Mouse (Mus musculus): ENCODE results near the gene Ap3s2. TPM values are rescaled to one million over a fixed set of nuclear protein-coding genes. Genes with fewer than 3 reads are reported as not detected.

Ap3s2 gene
- polyA plus RNA-seq, 1 experiment = 42.2 TPM

- TF ChIP-seq CTCF (IDR thresholded peaks at IDR 0.05; ENCODE audit: extremely low read depth, insufficient read depth, low read length) (no peak), POLR2A (IDR thresholded peaks at IDR 0.05; ENCODE audit: extremely low read depth, insufficient read depth, low read length) (no peak)
- Histone ChIP-seq H3K4me1 (ENCODE audit: control insufficient read depth, insufficient read depth, low read length) (no peaks in the 10 kb centered on the region), H3K27ac (ENCODE audit: insufficient read depth, low read length) (no peak overlapping the region), H3K4me3 (ENCODE audit: insufficient read depth, low read length) (no peak overlapping the region)
Observed at GRCm38 (mm10) chr7:79856305-79856704, 64.1 kb downstream of the Ap3s2 start.

- Histone ChIP-seq H3K4me1 (ENCODE audit: control insufficient read depth, insufficient read depth, low read length) (no peaks in the 10 kb centered on the region), H3K27ac (ENCODE audit: insufficient read depth, low read length) (no peak overlapping the region), H3K4me3 (ENCODE audit: insufficient read depth, low read length) (peak overlapping the region; percentile 13; the same call in 1 of the 2 replicates)
- TF ChIP-seq CTCF (IDR thresholded peaks at IDR 0.05; ENCODE audit: extremely low read depth, insufficient read depth, low read length) = no peak
- TF ChIP-seq POLR2A (IDR thresholded peaks at IDR 0.05; ENCODE audit: extremely low read depth, insufficient read depth, low read length) = no peak
Observed at GRCm38 (mm10) chr7:79847456-79848451, 72.7 kb downstream of the Ap3s2 start.

DNA sequence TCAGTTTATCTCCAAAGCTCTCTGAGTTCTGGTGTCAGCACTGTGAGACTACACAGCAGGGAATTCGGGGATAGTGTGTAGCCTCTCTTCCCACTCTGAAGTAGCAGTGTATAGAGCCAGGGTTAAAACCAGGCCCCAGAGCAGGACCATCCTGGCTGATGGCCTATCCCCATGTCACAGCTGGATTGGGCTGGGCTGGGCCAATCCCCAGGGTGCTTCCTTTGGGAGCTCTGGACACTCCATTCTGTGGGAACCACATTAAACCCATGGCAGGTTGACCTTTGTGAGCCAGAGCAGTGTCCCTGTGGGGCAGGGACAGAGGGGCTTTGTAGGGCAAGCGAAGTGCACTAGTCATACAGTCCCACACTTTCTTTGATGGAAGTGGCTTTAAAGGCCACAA is 74.1 kb downstream of the Ap3s2 start:
- Histone ChIP-seq H3K4me1 (ENCODE audit: control insufficient read depth, insufficient read depth, low read length) (no peaks in the 10 kb centered on the region), H3K27ac (ENCODE audit: insufficient read depth, low read length) (no peak overlapping the region), H3K4me3 (ENCODE audit: insufficient read depth, low read length) (no peak overlapping the region)
- TF ChIP-seq POLR2A (IDR thresholded peaks at IDR 0.05; ENCODE audit: extremely low read depth, insufficient read depth, low read length) (no peak), CTCF (IDR thresholded peaks at IDR 0.05; ENCODE audit: extremely low read depth, insufficient read depth, low read length) (no peak)

DNA sequence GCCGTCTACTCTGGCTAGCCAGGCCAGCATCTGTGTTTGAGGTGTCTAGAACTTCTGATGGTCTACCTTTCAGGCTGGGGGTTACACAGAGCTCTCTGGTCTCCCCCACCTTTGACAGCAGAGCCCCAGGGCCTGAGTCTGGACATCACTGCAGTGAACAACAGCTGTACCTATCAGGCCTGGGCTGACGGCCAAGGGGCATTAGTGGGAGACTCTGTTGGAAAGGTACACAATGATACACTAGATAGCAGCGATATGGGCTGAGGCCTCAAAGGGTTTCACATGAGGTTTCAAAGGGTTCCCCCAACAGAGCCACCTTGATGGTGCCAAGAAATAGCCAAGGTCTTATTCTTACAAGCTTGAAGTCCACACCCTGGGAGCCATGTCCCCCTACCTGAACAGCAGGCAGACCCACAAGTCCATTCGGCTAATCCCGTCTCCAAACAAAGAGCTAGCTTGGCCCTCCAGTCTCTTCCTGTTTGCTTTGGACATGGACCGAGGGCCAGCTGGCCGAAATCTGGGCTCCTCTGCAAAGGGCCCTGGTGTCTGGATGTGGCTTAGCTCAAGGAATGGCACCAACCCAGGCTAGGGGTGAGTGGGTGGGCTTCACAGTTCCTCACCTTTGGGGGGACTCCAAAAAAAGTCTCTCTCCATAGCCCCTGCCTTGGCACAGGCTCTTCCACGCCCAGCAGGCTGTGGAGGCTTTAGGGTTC is 76.2 kb downstream of the Ap3s2 start:
- H3K27ac ChIP-seq (ENCODE audit: insufficient read depth, low read length) = no peak overlapping the region
- TF ChIP-seq POLR2A (IDR thresholded peaks at IDR 0.05; ENCODE audit: extremely low read depth, insufficient read depth, low read length) (no peak), CTCF (IDR thresholded peaks at IDR 0.05; ENCODE audit: extremely low read depth, insufficient read depth, low read length) (no peak)
- no peak overlapping the region for H3K4me3 ChIP-seq (ENCODE audit: insufficient read depth, low read length)
- H3K4me1 ChIP-seq (ENCODE audit: control insufficient read depth, insufficient read depth, low read length) = no peaks in the 10 kb centered on the region

DNA sequence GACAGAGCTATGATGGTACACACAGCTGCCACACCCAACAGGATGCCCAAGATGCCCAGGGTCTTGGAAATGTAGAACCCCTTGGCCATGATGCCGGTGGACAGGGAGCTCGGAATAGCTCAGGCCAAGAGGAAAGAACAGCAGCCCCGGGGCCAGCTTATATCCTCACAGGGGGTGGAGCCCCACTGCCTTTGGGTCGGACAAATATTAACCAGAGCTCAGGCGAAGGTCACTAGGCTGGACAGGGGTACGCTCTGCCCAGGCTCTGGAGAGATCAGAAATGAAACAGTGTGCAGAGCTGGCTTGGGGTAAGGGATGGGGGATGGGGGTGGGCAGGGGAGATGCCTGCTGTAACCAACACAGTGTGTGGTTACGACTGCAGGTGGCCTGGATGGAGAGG is 78.3 kb downstream of the Ap3s2 start:
- H3K27ac ChIP-seq (ENCODE audit: insufficient read depth, low read length) = no peak overlapping the region
- no peak for TF ChIP-seq CTCF (IDR thresholded peaks at IDR 0.05; ENCODE audit: extremely low read depth, insufficient read depth, low read length)
- TF ChIP-seq POLR2A (IDR thresholded peaks at IDR 0.05; ENCODE audit: extremely low read depth, insufficient read depth, low read length) = no peak
- no peaks in the 10 kb centered on the region for H3K4me1 ChIP-seq (ENCODE audit: control insufficient read depth, insufficient read depth, low read length)
- no peak overlapping the region for H3K4me3 ChIP-seq (ENCODE audit: insufficient read depth, low read length)

DNA sequence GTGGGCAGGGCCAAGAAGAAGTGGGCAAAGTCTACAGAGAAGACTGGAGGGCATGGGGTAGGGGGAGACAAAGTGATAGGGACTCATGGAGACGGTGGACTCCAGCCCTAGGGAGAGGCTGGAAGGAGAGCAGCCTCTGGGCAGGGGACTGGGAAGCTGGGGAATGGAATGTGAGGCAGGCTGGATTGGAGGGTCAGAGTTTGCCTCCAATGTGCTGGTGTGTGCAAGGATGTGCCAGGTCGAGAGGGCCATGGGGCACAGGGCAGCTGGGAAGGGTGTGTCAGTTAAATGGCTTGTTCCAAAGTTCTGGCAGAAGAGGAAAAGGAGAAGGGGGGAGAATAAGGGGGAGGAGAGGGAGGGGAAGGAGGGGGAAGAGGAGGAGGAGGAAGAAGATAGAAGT is 83.2 kb downstream of the Ap3s2 start:
- no peak overlapping the region for H3K27ac ChIP-seq (ENCODE audit: insufficient read depth, low read length)
- H3K4me3 ChIP-seq (ENCODE audit: insufficient read depth, low read length) = no peak overlapping the region
- TF ChIP-seq POLR2A (IDR thresholded peaks at IDR 0.05; ENCODE audit: extremely low read depth, insufficient read depth, low read length) (no peak), CTCF (IDR thresholded peaks at IDR 0.05; ENCODE audit: extremely low read depth, insufficient read depth, low read length) (no peak)
- no peaks in the 10 kb centered on the region for H3K4me1 ChIP-seq (ENCODE audit: control insufficient read depth, insufficient read depth, low read length)

DNA sequence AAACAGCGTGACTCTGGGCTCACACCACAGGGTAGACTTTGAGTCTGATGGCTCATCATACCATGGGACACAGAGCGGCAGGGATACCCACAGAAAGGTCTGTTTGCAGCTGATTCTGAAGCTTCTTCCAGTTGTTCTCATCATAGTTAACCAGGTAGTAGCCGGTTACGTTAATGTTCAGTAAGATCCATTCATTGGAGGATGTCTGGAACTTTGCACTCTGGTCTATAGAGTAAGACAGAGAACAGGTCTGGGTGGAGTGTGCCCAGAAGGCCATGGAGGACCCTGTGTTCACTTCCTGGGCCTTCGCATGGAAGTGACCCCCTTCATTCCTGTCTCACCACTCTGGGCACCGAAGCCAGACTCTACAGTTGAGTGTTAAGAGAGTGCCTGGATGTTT is 85.3 kb downstream of the Ap3s2 start:
- no peaks in the 10 kb centered on the region for H3K4me1 ChIP-seq (ENCODE audit: control insufficient read depth, insufficient read depth, low read length)
- no peak overlapping the region for H3K27ac ChIP-seq (ENCODE audit: insufficient read depth, low read length)
- H3K4me3 ChIP-seq (ENCODE audit: insufficient read depth, low read length) = no peak overlapping the region
- no peak for TF ChIP-seq POLR2A (IDR thresholded peaks at IDR 0.05; ENCODE audit: extremely low read depth, insufficient read depth, low read length)
- TF ChIP-seq CTCF (IDR thresholded peaks at IDR 0.05; ENCODE audit: extremely low read depth, insufficient read depth, low read length) = no peak

GRCm38 (mm10) chr7:79832980-79833379 is 87.5 kb downstream of the Ap3s2 start:
- TF ChIP-seq POLR2A (IDR thresholded peaks at IDR 0.05; ENCODE audit: extremely low read depth, insufficient read depth, low read length) = no peak
- TF ChIP-seq CTCF (IDR thresholded peaks at IDR 0.05; ENCODE audit: extremely low read depth, insufficient read depth, low read length) = no peak
- Histone ChIP-seq H3K27ac (ENCODE audit: insufficient read depth, low read length) (no peak overlapping the region), H3K4me3 (ENCODE audit: insufficient read depth, low read length) (no peak overlapping the region), H3K4me1 (ENCODE audit: control insufficient read depth, insufficient read depth, low read length) (no peaks in the 10 kb centered on the region)

DNA sequence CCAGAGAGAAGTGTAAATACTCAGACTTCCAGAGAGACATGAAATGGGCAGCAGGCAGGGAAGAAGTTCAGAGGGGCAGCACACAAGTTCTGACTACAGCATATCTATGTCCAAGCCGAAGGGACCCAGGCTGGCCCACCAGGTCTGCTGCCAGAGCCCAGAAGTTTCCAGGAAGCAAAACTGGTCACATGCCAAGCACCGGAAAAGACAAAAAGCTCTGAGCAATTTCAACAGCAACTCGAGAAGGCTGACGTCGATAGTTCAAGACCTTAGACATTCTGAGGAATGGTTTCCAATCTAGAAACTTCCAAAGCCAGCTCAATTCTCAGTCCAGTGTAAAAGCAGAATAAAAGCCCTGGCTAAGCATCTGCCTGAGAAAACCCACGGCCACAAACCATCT is 88.9 kb downstream of the Ap3s2 start:
- no peak overlapping the region for H3K4me3 ChIP-seq (ENCODE audit: insufficient read depth, low read length)
- TF ChIP-seq POLR2A (IDR thresholded peaks at IDR 0.05; ENCODE audit: extremely low read depth, insufficient read depth, low read length) = no peak
- TF ChIP-seq CTCF (IDR thresholded peaks at IDR 0.05; ENCODE audit: extremely low read depth, insufficient read depth, low read length) = no peak
- H3K4me1 ChIP-seq (ENCODE audit: control insufficient read depth, insufficient read depth, low read length) = no peaks in the 10 kb centered on the region

More for the DNA sequence above, 88.9 kb downstream of the Ap3s2 start:
- H3K27ac ChIP-seq (ENCODE audit: insufficient read depth, low read length) = 0 out of 2 replicates have a peak overlapping the region, but pooled peaks have one; percentile 10
